Mouse (Mus musculus): ENCODE measurements at regions not wholly inside any gene's neighbourhood (a gene's known extent, or its start where the extent isn't known, plus 50 kb on each side); places are given as distances from the start of the nearest gene placed in this dataset.

DNA sequence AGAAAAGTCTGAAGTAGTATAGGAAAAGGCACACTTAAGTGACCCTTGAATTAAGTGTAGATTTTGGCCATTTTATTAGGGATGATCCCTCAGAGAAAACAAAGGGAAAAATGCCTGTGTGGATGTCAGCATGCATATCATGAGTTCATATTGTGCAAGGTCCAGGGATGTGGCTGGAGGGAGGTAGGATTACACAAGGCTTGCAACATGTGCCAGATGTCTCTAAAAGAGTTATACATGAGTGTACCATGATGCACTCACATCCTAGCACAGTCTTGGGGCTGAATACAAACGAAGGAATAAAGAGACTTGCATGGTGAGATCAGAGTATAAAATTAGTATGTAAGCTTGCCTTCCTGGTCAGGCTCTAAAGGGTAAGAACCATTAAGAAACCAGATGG is 233.7 kb upstream of the Ldb2 start:
- DNase-seq (ENCODE audit: low read depth, low spot score): no peak

- peak; percentile 14 for DNase-seq (ENCODE audit: low read depth, low spot score)
Observed at GRCm38 (mm10) chr5:45027876-45028275, 228.4 kb upstream of the Ldb2 start.

DNA sequence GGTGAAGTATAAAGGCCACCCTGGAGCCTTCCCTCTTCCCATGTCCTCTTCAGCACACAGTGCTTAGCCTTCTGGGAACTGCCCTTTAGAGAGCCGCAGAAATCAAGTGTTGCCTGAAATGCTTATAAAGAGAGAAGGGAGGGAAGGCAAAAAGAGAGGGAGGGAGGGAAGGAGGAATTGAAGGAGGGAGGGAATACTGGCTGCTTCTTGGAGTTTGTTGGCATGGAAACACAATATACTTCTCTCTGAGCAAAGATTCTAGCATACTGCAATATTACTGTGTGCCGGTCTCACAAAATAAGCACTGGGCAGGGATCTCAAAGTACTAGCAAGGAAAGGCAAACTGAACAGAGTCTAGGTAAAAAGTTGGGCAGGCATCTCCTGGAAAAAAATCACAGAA is 225.9 kb upstream of the Ldb2 start:
- DNase-seq (ENCODE audit: low read depth, low spot score): peak; percentile 41

- no peak for DNase-seq (ENCODE audit: low read depth, low spot score)
Observed at GRCm38 (mm10) chr5:45007930-45008329, 208.4 kb upstream of the Ldb2 start.

GRCm38 (mm10) chr5:45000996-45001395 is 201.5 kb upstream of the Ldb2 start:
- no peak for DNase-seq (ENCODE audit: low read depth, low spot score)

DNA sequence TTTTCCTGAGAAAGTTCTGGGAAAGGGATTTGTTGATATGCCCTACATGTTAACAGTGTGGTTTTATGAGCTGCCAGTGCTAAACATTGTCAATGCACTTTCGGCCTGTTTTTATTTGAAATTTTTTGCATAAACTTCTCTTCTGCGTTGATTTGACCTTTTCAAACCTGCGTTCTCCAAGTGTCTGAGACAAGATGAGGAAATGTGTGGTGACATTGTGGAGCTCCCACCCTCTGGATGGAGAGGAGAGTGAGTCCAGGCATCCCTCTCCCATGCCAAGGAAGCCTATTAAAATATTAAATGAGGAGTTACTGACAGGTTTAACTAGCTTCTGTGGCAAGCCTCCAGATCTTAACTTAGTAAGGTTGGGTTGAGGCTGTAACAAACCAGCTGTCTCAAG is 199.6 kb upstream of the Ldb2 start:
- no peak for DNase-seq (ENCODE audit: low read depth, low spot score)

DNA sequence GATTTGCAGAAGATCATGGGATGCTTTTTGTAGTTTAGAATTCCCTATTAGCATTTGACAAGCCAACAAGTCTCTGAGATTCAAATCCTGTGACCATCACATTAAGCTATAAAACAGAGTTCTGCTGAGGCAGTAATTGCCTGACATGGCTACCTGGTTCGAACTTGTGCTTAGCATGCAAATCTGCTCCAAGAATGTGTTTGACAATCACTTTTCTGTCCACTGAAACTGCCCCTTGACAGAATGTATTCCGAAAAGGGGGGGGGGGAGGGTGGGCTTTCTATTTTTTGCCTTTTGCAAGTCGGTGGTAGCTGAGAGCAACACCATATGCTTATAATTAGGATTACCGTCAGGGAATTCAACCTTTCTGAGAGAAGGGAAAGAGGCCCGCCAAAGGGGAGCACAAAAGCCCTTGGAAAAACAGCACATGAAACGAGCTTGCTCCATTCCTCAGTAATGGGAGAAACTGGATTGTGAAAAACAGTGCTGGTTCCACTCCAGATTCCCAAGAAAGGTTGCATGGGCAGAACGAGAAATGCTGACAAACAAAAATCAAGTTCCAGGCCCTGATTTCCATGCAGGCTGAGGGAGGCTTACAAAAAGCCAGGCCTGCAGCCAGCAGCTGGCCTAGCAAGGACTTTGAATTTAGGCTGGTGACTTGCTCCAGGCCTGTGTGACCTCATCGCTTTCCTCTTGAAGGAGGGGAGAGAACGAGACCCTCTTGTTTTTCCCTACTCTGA is 176.1 kb upstream of the Ldb2 start:
- DNase-seq (ENCODE audit: low read depth, low spot score): peak; percentile 23

DNA sequence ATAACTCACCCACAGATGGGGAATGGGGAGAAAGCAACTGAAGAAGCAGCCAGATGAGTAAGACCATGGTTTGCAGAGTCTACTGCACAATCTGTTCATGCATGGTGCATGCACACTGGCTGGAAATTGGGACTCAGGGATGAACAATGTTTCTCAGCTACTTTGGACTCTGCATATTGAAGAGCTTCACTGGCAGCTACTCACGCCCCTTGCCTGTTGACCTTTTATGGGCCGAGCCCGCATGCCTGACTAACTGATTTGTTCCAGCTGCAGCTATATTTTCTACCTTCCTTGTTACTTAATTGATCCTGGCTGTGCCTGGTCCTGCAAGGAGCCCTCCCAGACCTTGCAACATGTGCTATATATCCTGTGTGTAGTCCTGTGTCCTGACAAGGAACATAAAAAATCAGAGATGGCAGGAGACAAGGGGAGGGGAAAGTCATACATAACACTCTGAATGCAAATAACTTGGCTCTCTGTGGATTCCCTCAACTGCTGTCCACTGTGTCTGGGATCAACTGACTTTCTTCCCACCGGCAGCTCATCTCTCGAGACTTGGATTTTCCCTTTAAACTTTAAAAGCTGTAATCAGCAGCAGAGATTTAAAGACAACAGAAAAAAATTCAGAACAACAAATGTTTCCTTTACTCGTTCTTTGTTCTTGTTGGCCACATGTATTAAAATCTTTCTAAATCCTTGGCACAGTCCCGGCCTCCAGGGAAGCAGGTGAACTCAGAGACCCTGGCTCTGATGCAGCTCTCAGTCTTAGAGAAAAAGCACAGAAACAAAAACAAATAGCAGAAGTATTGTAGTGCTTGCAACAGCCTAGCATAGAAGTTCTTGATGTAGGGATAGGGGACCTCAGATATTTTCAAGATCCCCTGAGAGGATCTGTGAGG is 143.8 kb upstream of the Ldb2 start:
- DNase-seq (ENCODE audit: low read depth, low spot score): peak; percentile 48

GRCm38 (mm10) chr5:44942575-44942974 is 143.1 kb upstream of the Ldb2 start:
- no peak for DNase-seq (ENCODE audit: low read depth, low spot score)

DNA sequence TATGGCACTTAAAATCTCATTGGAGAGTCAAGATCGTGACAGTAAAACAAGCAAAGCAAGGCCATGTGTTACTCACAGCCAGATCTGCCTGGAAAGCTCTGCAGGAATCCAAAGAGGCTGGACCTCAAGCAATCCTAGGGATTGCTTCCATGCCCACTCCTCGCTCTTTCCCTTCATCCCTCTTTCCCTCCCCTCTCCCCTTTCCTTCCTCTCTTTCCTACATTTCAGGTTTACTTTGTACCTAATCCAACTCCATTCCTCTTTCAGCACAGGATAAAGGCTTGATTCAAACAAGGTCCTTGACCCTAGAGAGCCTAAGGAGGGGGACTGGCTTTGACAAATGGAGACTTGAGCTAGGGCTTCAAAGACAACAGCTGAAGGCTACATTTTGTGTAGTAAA is 126.0 kb upstream of the Ldb2 start:
- DNase-seq (ENCODE audit: low read depth, low spot score): no peak

DNA sequence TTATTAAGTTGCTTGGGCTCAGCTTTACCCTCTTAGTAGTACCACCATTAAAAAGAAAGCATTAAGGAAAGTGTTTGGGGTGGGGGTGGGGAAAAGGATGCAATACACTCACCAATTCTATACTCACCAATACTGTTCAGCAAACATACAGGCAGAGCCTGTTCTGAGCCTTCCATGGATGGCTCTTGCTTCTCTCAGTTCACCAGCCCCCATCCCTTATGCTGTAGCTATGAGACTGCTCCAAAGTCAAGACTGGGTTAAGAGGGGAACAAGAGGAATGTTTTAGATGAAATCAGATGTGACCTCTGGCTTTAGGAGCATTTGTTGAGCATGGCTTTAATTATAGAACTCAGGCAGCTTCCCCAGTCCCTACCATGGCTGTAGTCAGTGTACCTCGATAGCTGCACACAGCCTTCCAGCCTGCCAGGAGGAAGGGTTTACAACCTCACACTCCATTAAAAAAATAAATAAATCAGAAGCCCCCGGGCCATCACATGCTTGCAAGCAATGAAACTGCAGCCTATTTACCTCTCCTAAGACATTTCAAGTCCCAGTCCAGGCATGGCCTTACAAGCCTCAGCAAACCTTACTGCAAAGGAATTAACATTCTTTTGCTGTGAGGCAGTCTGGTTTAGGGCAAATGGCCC is 122.8 kb upstream of the Ldb2 start:
- no peak for DNase-seq (ENCODE audit: low read depth, low spot score)

DNA sequence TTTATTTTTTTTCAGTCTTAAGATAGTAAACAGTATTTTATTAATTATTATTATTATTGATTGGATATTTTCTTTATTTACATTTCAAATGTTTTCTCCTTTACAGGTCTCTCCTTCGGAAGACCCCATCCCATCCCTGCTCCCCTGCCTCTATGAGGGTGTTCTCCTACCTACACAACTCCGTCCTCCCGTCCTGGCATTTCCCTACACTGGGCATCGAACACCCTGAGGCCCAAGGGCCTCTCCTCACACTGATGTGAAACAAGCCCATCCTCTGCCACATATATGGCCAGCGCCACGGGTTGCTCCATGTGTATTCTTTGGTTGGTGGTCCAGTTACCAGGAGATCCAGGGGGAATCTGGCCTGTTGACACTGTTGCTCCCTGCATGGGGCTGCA is 118.3 kb upstream of the Ldb2 start:
- DNase-seq (ENCODE audit: low read depth, low spot score): no peak

GRCm38 (mm10) chr5:44917173-44917815 is 117.8 kb upstream of the Ldb2 start:
- DNase-seq (ENCODE audit: low read depth, low spot score): peak; percentile 31

DNA sequence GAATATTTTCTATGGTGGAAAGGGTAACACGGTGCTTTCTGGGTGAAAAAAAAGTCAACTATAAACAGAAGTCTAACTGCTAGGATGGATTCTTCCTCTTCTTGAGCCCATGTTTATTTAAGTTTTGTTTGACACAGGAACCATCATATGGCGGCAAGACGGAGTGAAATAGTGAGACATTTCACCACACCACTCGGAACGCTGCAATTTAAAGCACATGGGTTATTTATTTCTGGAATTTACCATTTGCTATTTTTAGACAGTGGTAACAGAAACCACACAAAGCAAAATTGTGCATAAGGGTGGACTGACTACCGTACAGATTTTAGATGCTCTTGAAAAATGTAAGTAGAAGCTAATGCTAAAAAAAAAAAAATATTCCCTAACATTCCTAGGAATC is 103.1 kb upstream of the Ldb2 start:
- DNase-seq (ENCODE audit: low read depth, low spot score): peak; percentile 42

DNA sequence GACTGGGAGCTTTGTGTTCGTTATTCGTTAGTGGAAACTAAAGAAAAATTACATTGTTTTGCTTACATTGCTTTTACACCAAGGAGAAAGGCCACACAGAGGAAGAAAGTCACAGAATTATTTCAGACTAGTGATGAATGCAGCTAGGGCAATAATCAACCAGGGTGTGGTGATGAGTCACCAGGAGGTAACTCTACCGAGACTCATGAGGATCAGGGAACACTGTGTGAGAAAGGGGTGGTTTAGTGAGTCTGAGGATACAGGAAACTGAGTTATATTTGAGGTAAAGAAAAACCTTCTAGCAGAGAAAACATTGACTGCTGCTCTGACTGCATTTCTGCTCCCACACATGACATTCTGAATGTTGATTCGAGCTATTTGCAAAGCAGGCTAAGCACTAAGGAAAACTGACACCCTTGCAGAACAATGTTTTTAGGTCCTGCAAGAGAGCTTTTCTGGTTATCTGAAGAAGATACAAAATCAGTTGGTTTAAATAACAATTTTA is 87.1 kb upstream of the Ldb2 start:
- DNase-seq (ENCODE audit: low read depth, low spot score): peak; percentile 76

DNA sequence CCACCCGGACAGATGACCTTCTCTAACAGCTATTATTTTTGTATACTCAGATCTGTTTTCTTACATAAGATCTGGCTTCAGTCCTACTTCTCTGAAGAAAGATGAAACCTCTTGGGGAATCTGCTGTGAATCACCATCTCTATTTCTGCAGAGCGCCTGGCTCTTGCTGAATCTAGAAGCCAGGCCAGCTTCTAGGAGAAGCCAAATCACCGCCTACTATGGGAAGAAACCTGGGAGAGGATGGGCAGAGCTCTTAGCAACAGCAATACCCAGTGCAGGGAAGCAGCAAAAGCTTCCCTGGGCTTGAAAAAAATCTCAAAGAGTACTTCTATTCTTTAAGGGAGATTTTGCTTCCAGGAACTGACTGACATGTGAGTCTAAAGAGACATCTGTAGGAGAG is 77.5 kb upstream of the Ldb2 start:
- DNase-seq (ENCODE audit: low read depth, low spot score): peak; percentile 95

GRCm38 (mm10) chr5:44872243-44872642 is 72.8 kb upstream of the Ldb2 start:
- DNase-seq (ENCODE audit: low read depth, low spot score): peak; percentile 70

DNA sequence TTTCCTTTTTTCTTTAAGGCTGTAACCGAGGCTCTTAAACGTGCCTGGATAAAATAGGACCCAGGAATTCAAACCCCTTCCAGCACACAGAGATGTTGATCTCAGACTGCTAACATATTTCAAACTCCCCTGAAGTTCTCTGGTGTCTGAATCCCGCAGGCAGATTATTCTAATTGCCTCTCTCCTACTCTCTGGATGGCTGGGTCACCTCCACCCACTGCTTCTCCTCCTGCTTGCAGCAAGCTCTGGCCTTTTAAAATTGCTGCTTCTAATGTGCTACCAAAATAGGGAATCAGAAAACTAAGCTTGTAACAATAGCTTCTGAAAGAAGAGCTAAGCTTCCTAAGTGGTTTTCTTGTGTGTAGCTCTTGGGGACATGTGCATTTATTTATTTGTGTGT is 64.4 kb upstream of the Ldb2 start:
- DNase-seq (ENCODE audit: low read depth, low spot score): peak; percentile 71

DNA sequence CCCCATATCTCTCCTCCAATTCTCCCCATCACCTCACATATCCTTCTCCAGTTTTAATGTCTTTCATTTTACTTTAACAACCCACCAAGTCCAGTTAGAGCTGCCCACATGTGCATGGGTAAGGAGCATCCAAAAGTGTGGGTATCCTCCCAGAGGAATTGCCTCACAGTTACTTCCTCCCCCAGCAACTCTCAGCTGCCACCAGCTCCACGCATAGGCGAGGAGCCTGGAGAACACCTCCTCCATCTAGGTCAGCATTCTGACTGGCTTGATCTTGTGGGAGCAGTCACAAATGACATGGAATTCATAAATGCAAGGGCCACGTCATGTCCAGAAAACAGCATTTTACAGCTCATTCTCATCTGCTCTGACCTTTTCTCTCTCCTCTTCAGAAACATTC is 63.9 kb upstream of the Ldb2 start:
- DNase-seq (ENCODE audit: low read depth, low spot score): peak; percentile 61

- DNase-seq (ENCODE audit: low read depth, low spot score): no peak
Observed at GRCm38 (mm10) chr5:44854189-44854588, 54.7 kb upstream of the Ldb2 start.
